Mouse (Mus musculus) cerebellum, postnatal 4 days (tissue): ENCODE data around the gene Gm44805.

Experiments
- DNase-seq, 2 experiments: peaks; one replicate each; pipeline ENCODE4 v3.0.0; 2022; ENCODE audit warnings: low spot score in 2 of 2, mixed read lengths in 1 of 2

Gm44805 gene

DNA sequence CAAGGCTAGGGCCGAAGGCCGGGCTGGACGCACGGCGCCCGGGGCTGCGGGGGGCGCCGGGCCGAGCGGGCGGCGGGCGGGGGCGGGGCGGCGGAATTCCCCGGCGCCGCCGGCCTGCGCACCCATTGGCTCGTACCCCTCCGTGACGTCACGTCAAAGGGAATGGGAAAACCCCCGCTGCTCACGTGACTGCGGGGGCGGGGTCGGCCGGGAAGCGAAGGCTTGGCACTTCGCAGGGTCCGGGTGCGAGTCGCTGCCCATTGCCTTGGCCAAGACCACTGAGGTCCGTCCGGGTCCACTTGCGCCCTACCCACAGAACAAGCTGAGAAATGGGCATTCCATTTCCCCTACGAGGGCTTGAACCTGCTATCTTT, 51.9 kb downstream of the Gm44805 start, which contains the start of gene Relb:
Relb (minus strand) TSS at position 78 of the 374 bp plus-strand sequence.
- DNase-seq: peak; percentile 82 to 88

DNA sequence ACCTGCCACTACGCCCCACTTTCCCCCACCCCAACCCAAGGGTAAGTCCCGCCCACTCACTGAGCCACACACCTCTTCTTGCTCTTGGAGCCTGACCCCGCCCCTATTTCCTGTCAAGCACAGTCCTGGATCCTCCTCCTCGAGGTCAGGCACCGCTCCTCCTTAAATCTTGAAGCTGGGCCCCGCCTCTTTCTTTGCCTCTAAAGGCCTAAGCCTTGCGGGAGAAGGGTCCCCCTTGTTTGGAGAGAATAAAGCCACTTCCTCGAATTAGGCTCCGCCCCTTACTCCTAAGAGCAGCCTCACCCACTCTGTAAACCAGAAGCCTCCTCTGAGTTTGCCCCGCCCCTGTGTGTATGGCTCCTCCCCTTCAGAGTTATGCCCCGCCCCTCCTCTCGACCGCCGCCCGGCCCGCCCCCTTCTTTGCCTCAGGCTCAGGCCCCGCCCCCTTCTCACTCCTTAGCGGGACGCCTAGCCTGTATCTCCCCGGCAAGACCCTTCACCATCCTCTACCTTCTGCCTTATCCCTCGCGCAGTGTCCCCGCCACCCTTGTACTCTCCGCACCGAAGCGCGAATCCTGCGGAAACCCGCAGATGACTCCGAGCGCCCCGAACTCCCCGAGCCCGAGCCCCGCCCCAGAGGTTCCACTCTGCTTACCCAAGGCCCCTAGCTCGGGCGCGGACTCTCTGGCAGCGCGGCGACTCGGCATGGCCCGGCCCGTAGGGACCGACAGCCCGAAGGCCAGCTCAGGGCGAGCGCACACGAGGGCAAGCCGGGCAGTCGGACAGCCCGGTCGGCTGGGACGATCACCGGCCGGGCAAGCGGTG, 52.5 kb downstream of the Gm44805 start:
- peak; percentile 69 to 86 for DNase-seq

DNA sequence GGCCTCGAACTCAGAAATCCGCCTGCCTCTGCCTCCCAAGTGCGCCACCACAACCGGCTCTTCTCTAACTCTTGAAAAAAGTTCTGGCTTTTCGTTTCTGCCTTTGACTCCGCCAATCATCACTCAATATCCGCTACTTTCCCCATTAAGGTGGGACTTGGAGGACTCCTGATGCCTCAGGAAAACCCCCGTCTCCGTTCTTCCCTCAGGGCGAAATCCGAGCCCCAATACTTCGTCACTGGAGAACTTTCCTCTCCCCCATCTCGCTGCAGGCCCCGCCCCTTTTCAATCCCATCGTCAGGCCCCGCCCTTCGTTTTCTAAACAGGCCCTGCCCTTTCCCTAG, 53.1 kb downstream of the Gm44805 start:
- DNase-seq: no peak

DNA sequence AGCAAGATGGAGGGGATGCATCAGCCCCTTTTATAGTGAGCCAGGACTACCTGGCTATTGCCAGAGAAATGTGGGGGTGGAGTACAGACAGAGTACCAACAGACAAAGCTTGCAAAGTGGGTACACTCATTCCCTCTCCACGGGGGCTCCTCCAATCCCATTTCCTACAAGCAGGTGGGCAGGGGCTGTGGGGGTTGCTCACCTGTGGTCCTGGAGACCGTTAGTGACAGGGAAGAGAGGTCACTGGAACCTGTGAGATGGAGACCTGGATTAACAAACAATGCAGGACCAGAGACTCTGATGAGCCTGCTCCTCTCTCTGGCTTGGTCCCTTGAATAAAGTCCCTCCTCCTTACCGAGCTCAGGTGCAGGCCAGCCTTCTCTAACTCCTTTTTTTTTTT, 53.5 kb downstream of the Gm44805 start:
- DNase-seq: no peak

DNA sequence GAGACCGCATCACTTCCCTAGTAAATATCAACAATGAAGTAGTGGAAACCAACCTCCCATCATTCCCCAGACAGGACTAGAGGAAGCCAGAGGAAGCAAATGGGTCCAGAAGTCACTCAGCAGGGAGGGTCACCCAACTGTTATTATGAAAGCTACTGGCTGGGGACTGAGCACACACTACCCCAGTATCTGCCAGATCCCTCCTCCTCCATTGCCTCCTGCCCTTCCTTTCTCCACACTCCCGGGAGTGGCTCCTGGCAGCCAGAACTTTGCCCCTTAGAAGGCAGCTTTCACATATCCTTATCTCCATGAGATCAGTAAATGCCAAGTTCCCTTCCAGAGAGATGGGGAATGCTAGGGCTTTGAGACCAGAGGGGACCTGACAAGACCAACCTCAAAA, 57.8 kb downstream of the Gm44805 start:
- DNase-seq: no peak

DNA sequence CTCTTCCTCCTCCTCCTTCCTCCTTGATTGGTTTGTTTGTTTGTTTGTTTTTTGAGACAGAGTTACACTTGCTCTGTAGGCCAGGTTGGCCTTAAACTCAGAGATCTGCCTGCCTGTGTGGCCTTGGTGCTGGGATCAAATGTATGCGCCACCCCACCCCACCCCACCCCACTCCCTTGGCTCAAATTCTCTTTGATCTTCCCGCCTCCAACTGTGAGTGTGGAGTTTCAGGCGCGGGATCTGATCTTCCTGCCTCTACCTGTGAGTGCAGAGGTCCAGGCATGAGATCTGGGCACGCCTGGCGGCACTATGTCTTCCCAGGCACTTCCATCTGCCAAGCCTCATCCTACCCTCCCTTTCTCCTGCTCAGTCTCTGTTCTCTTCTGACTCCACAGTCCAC, 59.0 kb downstream of the Gm44805 start:
- no peak for DNase-seq
